Mouse (Mus musculus): ENCODE data around the gene Slc25a22.

Gene Slc25a22

GRCm38 (mm10) chr7:141416144-141416841, 21.4 kb downstream of the Slc25a22 start:
- intact Hi-C loops (cut with DNase I): no loop called here

DNA sequence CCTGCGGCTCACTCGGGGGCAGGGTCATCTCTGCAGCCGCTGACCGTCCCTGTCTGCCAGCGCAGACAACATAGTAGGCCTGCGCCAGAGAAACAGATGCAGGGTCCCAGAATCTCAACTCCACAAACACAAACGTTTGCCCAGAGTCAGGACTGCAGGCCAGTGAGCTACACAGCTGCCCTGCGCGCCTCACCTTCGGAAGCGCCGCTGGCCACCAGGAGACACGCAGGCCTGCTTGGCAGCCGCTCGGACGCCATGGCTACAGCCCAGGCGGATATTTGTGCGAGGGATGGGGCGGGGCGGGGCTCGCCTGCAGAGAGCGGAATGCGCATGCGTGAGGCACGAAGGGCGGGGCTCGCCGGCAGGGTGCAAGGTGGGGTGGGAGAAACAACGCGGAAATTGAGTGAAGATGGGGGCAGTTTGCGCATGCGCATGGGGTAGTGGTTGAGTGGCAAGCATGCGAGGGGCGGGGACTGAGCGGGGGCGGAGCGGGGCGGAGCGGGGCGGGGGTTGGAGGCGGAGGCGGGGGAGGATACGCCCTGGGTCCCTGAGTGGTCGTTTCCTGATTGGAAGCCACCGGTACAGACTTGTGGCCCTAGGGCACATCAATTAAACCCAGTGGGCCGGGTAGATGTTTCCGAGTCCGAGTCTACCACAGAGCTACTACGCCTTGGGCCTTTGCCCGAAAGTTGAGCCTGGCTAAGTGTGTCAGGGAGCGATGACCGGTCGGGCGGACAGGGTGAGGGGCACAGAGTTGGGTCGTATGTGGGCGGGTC, 23.7 kb downstream of the Slc25a22 start, which contains the start of gene Gatd1:
Gene Gatd1 (minus strand): TSS at position 328 of the 776 bp plus-strand sequence.
- intact Hi-C loops (cut with DNase I): loop anchor here (5.0 kb wide), 1 partner anchor 43 kb away; the partner anchor contains the start of gene Pnpla2

- intact Hi-C loops (cut with DNase I): loop anchor here (5.0 kb wide), 1 partner anchor 44 kb away; the partner anchor contains the start of gene Pnpla2
Observed at GRCm38 (mm10) chr7:141413331-141413730, 24.4 kb downstream of the Slc25a22 start.

- intact Hi-C loops (cut with DNase I): loop anchor here (5.0 kb wide), 1 partner anchor 46 kb away; the partner anchor contains the start of gene Pnpla2
Observed at GRCm38 (mm10) chr7:141411667-141412066, 26.0 kb downstream of the Slc25a22 start.

- intact Hi-C loops (cut with DNase I): loop anchor here (5.0 kb wide), 1 partner anchor 47 kb away; the partner anchor contains the start of gene Pnpla2
Observed at GRCm38 (mm10) chr7:141410631-141411030, 27.1 kb downstream of the Slc25a22 start.

GRCm38 (mm10) chr7:141408833-141409232, 28.9 kb downstream of the Slc25a22 start:
- intact Hi-C loops (cut with DNase I): loop anchor here (1.0 to 5.0 kb wide), 2 partner anchors 28 to 118 kb away; partner anchors contain the start of gene Slc25a22

DNA sequence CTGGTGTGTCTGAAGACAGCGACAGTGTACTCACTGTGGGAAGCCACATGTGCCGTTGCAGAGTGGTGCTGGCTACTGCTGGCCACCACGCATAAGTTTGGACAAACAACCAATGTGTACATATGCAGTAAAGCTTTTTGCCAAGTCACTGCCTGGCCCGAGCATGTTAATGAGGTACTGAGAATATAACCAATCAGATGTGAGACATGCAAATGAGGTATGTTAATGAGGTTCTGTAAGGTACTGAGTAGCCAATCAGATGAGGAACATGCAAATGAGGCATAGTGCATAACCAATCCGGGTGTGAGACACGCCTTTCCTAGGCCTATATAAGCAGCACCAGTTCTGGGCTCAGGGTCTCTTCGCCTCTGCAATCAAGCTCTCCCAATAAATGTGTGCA, 30.0 kb downstream of the Slc25a22 start:
- intact Hi-C loops (cut with DNase I): loop anchor here (5.0 kb wide), 1 partner anchor 120 kb away; no protein-coding TSS in a partner anchor

GRCm38 (mm10) chr7:141405466-141405865, 32.2 kb downstream of the Slc25a22 start:
- intact Hi-C loops (cut with DNase I): loop anchor here (5.0 kb wide), 1 partner anchor 122 kb away; no protein-coding TSS in a partner anchor

- intact Hi-C loops (cut with DNase I): no loop called here
Observed at GRCm38 (mm10) chr7:141403305-141403704, 34.4 kb downstream of the Slc25a22 start.

DNA sequence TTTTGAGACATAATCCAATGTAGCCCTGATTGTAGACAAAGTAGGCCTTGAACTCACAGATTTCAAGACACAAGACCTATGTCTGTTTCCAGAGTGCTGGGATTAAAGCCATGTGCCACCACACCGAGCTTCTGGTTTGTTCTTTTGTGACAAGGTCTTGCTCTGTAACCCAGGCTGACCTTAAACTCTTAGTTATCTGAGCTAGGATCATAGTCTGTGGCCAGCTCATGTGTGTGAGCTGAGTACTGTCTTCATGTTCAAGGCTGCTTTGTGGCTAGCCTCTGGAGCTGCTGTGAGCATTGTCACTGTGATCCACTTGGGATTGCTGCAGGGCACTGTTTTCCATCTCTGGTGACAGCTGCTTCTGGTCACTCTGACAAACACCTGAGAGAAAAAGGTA, 42.3 kb downstream of the Slc25a22 start:
- intact Hi-C loops (cut with DNase I): no loop called here

DNA sequence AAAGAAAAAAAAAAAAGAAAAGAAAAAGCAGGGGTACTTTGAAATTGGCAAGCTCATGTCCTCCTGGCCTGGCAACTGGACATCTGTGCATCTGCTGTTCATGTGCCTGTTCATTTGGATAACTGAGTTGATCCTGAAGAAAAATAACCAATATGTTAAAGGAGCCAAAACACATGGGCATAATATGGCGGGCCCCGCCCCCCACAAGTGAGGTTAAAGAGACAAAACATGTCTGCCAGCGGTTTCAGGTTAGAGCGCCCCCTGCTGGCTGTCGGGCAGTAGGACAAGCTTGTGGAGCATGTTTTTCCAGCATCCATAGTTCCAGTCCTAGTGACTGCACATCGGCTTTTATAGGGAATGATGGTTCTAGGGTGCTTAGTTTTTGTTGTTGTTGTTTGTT, 42.9 kb downstream of the Slc25a22 start:
- intact Hi-C loops (cut with DNase I): no loop called here

GRCm38 (mm10) chr7:141394158-141394557, 43.5 kb downstream of the Slc25a22 start:
- intact Hi-C loops (cut with DNase I): no loop called here

- intact Hi-C loops (cut with DNase I): no loop called here
Observed at GRCm38 (mm10) chr7:141392552-141393222, 45.0 kb downstream of the Slc25a22 start.

DNA sequence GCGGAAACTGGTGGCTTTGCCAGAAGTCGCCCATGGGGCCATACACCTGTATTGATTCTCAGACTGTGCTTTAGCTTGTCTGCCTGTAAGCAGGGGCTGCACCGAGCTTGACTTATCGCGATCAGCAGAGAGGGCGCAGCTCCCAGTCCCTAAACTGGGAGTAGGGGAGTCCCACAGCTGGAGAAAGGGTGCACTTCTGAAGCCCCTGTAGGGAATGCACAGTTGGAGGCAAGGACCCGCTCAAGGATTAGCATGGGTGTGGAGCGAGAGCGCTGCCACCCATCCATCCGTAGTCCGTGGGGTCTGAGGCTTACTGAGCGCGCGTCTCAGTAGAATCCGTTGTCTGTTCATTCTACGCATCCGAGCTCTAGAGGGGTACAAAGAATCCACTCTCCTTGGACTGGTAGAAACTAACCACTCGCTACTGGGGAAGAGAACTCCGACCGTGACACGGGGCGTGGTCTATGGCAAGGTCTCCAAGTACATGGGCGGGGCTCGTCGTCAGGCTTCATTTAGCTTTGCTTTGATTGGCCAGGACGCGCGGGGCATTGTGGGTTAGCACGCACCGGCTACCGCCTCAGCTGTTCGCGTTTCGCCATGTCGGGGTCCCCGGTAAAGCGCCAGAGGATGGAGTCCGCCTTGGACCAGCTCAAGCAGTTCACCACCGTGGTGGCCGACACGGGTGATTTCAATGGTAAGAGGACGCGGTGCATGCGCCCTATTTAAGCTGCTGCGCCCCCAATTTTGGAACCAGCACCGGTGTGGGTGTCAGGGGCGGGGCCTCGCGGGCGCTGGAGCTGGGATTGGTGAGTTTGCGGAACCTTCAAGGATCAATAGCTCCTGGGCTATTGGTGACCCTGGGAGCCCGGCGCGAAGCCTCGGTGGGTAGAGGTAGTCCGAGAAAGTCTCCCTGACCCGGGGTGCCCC, 45.8 kb downstream of the Slc25a22 start, which contains the start of gene Taldo1:
Gene Taldo1 (plus strand): TSS at position 575 of the 927 bp plus-strand sequence.
- intact Hi-C loops (cut with DNase I): no loop called here

DNA sequence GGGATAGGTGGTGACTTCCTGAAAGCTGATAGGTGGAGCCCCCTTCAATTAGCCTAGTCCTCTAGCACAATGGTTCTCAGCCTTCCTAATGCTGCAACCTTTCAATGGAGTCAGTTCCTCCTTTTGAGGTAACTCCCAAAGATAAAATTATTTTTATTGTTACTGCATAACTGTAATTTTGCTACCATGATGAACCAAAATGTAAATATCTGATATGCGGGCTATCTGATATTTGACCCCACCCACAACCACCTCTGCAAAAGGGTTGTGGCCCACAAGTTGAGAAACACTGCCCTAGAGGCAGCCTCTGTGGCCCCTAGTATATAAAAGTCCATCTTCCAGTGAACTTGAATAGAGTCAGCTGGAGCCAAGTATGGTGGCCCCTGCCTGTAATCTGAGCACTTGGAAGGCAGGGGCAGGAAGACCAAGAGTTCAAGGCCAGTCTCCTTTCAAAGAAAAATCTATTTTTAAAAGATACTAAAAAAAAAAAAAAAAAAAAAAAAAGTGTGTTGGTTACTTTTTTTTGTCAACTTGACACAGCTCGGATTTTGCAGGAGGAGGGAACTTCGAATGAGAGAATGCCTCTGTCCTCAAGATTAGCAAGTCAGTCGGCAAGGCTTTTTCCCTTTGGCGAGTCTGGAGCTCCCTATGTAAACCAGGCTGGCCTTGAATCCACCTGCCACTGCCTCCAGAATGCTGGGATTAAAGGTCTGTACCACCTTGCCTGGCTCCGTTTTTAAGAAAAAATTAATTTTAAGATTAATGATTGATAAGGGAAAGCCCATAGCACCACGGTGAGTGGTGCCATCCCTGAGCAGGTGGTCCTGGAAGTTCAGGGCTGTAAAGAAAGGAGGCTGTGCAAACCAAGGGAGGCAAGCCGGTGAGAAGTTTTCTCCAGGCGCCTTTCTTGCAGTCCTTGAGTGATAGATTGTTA, 47.1 kb downstream of the Slc25a22 start:
- intact Hi-C loops (cut with DNase I): no loop called here

GRCm38 (mm10) chr7:141388487-141389109, 49.1 kb downstream of the Slc25a22 start:
- intact Hi-C loops (cut with DNase I): no loop called here

DNA sequence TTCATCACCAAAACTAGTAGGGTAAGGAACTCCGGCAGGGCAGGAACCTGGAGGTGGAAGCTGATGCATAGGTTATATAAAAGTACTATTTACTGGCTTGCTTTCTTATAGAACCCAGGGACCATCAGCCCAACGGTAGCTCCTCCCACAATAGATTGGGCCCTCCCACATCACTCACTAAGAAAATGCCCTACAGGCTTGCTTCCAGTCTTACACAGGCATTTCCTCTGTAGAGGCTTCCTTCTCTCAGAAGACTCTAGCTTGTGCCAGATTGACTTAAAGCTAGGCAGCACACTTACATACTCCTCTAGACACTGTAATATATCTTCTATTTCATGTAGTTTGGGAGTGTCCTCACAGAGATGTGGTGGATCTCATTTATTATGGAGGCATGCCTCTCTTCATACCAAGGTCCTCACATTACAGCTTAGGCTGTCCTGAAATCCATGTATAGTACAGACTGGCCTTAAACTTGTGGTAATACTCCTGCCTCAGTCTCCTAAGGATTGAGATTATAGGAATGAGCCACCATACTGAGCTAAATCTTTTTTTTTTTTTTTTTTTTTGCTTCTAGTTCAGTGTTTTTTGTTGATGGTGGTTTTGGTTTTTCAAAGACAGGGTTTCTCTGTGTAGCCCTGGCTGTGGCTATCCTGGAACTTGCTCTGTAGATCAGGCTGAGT, 49.7 kb downstream of the Slc25a22 start:
- intact Hi-C loops (cut with DNase I): no loop called here

Data from adrenal gland (tissue).